ENCODE assay signal across 9 mouse cellular contexts in genomic region chr16:87128230-87128629, GRCm38 (mm10).
A peak's percentile ranks its signal among the peaks of the same experiment; 100 is the strongest.
DNase-seq lines count a peak whose midpoint lies in the region; ATAC-seq lines count a peak whose summit lies in the region.
"Had no signal": no experiment of that assay in that cellular context is flagged by ENCODE, and none has a peak within 500 bp of the region (broad histone marks: within the 10 kb centered on the region; RNA-seq: fewer than 3 reads in every experiment).

No protein-coding gene starts in this region.

- peak overlapping the region; percentile 18 for H3K4me3 ChIP-seq in forebrain, embryonic 13.5 days
- H3K4me3 ChIP-seq in midbrain, embryonic 14.5 days (replicated peaks; ENCODE audit: low read depth, low read length) = no peak overlapping the region
- H3K4me3 ChIP-seq: limb, embryonic 12.5 days had no signal

- H3K36me3 ChIP-seq in forebrain, embryonic 13.5 days (ENCODE audit: poor library complexity, severe bottlenecking) = no peaks in the 10 kb centered on the region
- H3K36me3 ChIP-seq in midbrain, embryonic 14.5 days (ENCODE audit: control insufficient read depth, insufficient read depth, low read length) = no peaks in the 10 kb centered on the region
- H3K36me3 ChIP-seq: limb, embryonic 12.5 days had no signal

- H3K9ac ChIP-seq in forebrain, embryonic 13.5 days = no peak overlapping the region
- no peak overlapping the region for H3K9ac ChIP-seq in midbrain, embryonic 14.5 days (replicated peaks; ENCODE audit: low read length)
- H3K9ac ChIP-seq: limb, embryonic 12.5 days had no signal

- peak; percentile 76 for ATAC-seq in forebrain, embryonic 13.5 days
- peak; percentile 37; the same call in 1 of the 2 replicates for ATAC-seq in midbrain, embryonic 14.5 days (ENCODE audit: low FRiP score, low TSS enrichment)

- WGBS in forebrain, embryonic 13.5 days = 62% methylated on average over 13 of the region's 13 CpGs
- 73% methylated on average over 13 of the region's 13 CpGs for WGBS in midbrain, embryonic 14.5 days

- no peaks in the 10 kb centered on the region for H3K4me1 ChIP-seq in forebrain, embryonic 13.5 days
- H3K4me1 ChIP-seq in midbrain, embryonic 14.5 days (ENCODE audit: control insufficient read depth, insufficient read depth, low read length) = no peaks in the 10 kb centered on the region
- H3K4me1 ChIP-seq: limb, embryonic 12.5 days had no signal

- no peak overlapping the region for H3K27ac ChIP-seq in forebrain, embryonic 13.5 days
- no peak overlapping the region for H3K27ac ChIP-seq in midbrain, embryonic 14.5 days (replicated peaks; ENCODE audit: low read depth, low read length)
- H3K27ac ChIP-seq: limb, embryonic 12.5 days had no signal

- no peaks in the 10 kb centered on the region for H3K27me3 ChIP-seq in forebrain, embryonic 13.5 days
- H3K27me3 ChIP-seq in midbrain, embryonic 14.5 days (ENCODE audit: control insufficient read depth, insufficient read depth, low read length) = no peaks in the 10 kb centered on the region
- H3K27me3 ChIP-seq: limb, embryonic 12.5 days had no signal

- peak; percentile 32 to 43 for DNase-seq in left cerebral cortex, adult 18-20 months (ENCODE audit: low spot score in 2 of 2)
- DNase-seq in left cerebral cortex, postnatal 4 days = no peak
- peak; percentile 44 to 51 for DNase-seq in heart, postnatal 14 days
- peak; percentile 27 to 41 for DNase-seq in layer of hippocampus, postnatal 10 days (ENCODE audit: low spot score in 2 of 2)
- peak; percentile 37 for DNase-seq in midbrain, embryonic 14.5 days
- no peak for DNase-seq in c-Kit-positive CD71-positive TER-119-positive erythroid progenitor cells, embryonic 14.5 days (ENCODE audit: low spot score)
- DNase-seq in yolk sac, embryonic 10.5 days (ENCODE audit: low spot score) = no peak

- intact Hi-C loops in left cerebral cortex, postnatal 4 days (cut with DNase I) = no loop called here
- intact Hi-C loops in heart, postnatal 14 days (cut with DNase I) = no loop called here

- peak overlapping the region; percentile 50 for H3K4me2 ChIP-seq in forebrain, embryonic 13.5 days
- 0 out of 2 replicates have a peak overlapping the region, but pooled peaks have one; percentile 6 for H3K4me2 ChIP-seq in midbrain, embryonic 14.5 days (ENCODE audit: low read length)
- H3K4me2 ChIP-seq: limb, embryonic 12.5 days had no signal

- H3K9me3 ChIP-seq in forebrain, embryonic 13.5 days (replicated peaks) = no peaks in the 10 kb centered on the region
- H3K9me3 ChIP-seq in midbrain, embryonic 14.5 days (ENCODE audit: control insufficient read depth, low read length) = no peaks in the 10 kb centered on the region
- H3K9me3 ChIP-seq: limb, embryonic 12.5 days had no signal

Comparison
In these comparisons a context has a peak if more than half of its experiments do, and no peak if none do; other contexts are left out.
1. DNase-seq: peak in left cerebral cortex, adult 18-20 months (2 of 2), heart, postnatal 14 days (2 of 2), layer of hippocampus, postnatal 10 days (2 of 2) and midbrain, embryonic 14.5 days (single experiment); none in left cerebral cortex, postnatal 4 days (single experiment), c-Kit-positive CD71-positive TER-119-positive erythroid progenitor cells, embryonic 14.5 days (single experiment) and yolk sac, embryonic 10.5 days (single experiment).